Mouse (Mus musculus) adrenal gland, adult 18-20 months (tissue): ENCODE measurements around the gene Zdhhc21. TPM values are rescaled to one million over a fixed set of nuclear protein-coding genes. Genes with fewer than 3 reads are reported as not detected.

Source experiments
- DNase-seq, 2 experiments: peaks; one replicate each; pipeline ENCODE4 v3.0.0; 2021 to 2022; ENCODE audit warnings: low spot score in 2 of 2
- long read RNA-seq, 2 experiments: library from polyadenylated mRNA; stranded (forward); transcript quantifications; one replicate each; pipeline ENCODE4 v2.0.0; 2021
- total RNA-seq, 2 experiments: library from RNA; stranded (reverse); gene quantifications; 1 replicate in 1 of 2; 2 replicates in 1 of 2; pipeline ENCODE4 v1.2.3; 2021

The Zdhhc21 gene
- total RNA-seq: 10 to 100 TPM; 12.9 to 19.8 TPM
- long read RNA-seq, experiment 1, full-length matches to known transcripts: 2 of 4 reads
- long read RNA-seq, experiment 1, partial matches to known transcripts: 1 of 4 reads
- long read RNA-seq, experiment 1, other reads (novel, unspliced or antisense): 1 of 4 reads
- long read RNA-seq, experiment 2, full-length matches to known transcripts: 10 of 17 reads
- long read RNA-seq, experiment 2, partial matches to known transcripts: 3 of 17 reads
- long read RNA-seq, experiment 2, other reads (novel, unspliced or antisense): 4 of 17 reads

DNA sequence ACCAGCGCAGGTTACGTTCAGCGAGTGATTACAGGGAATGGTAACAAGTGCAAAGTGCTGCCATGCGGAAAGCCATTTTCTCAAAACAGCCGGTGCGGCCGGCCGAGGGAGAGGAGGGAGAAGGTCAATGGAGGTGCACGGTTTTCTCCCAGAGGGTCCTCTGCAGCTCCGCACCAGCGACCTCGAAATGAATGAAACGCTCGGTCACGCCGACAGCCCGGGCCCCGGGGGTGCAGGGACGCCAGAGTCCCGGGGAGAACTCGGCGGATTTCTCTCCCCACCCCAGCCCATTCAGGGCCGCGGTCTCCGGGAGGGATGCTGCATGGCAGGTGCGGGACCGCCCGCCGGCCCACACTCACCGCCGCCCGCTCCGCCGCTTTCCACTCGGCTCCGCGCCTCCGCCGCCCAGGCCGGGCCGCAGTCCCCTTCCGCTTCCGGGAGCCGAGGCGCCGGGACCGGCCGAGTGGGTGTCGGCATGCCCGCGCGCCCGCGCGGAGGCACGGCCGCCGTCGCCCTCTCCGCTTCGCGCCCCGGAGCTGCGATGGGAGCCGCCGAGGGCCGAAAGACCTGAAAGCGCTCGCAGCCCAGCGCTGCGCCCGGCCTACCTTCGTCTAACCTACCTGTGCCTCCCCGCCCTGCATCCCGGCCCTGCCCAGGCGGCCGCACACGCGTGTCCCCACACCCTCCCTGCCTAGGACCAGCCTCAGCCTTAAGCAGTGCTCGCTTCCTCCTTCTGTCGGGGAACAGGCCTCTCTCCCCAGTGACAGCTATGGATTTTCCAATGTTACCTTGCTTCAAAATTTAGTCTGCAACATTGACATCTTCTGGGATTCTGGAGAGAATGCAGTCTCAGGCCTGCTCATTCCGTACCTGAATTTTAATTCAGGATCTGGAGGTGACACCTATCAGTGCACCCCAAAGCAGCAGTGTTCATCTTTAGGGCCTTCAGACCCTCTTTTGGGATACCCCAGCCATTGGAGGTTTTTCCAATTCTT is at the start of gene Zdhhc21:
Gene Zdhhc21, minus strand, starts transcription at position 828 of the 995 bp plus-strand sequence.
- DNase-seq: peak; percentile 84

DNA sequence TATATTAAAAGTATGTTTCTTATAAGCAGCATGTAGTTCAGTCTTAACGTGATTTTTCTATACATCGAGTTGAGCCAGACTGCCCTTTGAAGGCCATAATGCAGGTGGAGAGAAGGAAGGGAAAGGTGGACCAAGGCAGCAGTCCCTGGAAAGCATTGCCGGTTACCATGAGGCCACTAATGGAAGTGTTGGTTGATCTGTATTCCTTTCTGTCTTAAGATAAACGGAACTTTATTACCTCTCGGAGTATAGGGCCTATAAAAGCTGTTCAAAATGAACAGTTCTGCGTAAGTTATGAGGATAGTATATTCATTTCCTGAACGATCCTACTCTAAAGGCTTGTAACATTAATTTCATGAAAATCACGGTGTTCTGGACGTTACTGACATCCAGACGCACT is 35.5 kb upstream of the Zdhhc21 start:
- DNase-seq: no peak

DNA sequence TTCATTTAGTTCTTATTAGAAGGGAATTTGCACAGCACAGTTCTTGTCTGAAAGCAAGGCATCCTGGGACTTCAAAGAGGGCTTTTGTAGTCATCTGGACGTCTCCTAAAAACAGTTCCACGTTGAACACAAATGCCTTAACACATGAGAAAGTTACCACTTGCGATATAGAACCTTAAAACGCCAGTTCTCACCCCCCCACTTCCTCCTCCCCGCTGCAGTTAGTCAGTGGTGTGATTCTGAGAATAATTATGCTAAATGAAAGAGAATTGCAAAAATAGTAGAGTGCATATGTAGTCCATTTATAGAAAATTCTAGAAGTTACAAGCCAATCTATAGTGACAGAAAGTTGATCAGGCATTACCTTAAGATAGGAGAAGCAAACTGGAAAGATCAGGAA is 32.5 kb upstream of the Zdhhc21 start:
- no peak for DNase-seq

DNA sequence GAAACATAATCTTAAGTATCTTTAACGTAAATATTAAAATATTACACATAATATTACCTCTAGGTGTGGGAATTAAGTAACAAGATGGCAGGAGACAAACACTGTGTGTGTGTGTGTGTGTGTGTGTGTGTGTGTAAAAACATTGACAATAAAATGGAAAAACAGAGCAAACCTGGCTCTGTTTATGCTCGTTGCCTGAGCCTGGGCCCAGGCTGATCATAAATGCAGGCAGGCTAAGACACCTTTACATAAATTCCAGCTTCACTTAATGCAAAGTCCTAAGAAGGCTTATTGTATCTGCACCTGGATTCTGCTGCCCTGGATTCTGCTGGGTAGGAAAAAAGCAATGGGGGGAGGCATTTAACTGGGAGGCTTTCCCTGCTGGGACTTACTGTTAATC is 31.8 kb upstream of the Zdhhc21 start:
- DNase-seq: no peak

DNA sequence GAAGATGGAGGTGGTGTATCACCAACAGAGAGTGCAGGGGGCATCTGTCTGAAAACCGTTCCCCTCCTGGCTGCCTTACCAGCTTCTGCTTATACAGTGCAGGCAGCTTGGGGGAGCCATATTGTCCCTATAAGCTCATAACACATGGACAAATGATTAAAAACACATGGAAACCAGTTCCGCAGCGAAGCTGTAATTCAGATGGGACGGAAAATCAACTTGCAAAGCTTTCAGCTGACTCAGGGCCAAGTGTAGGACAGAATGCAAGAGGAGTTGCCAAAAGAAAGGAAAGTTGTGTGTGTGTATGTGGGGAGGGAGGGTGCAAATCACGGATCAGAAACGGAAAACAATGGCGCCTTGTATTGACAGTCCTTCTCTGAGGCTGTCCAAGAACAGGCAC is 31.3 kb upstream of the Zdhhc21 start:
- no peak for DNase-seq

DNA sequence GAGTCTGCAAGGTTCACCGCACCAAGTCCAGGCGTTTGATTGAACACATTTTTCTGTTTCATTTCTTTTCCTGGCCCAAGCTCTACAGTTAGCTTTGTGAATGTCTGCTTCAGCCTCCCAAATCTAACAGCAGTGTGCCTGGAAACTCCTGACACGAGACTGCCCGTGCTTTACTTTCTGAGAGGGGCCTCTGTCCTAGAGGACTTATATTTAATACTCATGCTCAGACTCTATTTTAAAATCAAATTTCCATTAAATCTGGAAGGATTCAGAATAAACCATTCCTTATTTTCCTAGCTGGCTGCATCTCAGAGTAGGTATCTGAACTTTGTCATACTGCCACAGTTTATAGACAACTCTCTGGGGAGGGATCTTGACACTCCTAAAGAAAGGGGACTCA is 30.8 kb upstream of the Zdhhc21 start:
- DNase-seq: no peak

DNA sequence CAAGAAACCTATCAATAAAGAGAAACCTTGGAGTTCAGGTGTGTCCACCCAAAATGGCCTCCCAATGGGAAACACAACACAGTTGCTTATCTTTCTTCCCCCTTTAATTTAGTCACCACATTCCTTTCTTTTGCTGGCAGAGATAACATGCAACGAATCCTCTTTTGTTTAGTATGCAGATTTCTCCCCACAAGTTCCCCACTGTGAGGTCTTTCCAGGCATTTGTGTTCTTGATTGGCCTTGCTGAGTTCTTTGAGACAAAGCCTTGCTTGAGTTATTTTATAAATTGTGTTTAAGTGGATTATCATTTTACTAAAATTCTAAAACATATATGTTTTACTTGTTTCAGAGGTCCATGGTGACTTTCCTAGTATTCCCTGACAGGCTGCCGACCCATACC is 26.4 kb upstream of the Zdhhc21 start:
- DNase-seq: no peak

DNA sequence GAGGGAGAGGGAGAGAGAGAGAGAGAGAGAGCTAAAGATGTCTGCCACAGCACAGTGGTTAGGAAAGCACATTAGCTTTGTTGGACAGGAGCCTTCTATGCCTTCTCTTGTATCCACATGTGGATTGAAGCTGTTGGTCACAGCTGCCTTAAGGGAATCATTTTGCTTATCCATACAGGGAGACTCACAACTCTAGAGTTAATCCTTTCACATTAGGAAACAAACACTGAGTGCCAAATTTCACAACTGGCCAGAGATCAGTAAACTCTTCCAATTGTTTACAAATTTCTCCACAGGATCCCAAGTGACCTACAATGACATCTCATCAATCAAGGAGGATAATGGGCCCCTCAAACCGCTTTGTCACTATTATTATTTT is 25.8 kb upstream of the Zdhhc21 start:
- DNase-seq: no peak

DNA sequence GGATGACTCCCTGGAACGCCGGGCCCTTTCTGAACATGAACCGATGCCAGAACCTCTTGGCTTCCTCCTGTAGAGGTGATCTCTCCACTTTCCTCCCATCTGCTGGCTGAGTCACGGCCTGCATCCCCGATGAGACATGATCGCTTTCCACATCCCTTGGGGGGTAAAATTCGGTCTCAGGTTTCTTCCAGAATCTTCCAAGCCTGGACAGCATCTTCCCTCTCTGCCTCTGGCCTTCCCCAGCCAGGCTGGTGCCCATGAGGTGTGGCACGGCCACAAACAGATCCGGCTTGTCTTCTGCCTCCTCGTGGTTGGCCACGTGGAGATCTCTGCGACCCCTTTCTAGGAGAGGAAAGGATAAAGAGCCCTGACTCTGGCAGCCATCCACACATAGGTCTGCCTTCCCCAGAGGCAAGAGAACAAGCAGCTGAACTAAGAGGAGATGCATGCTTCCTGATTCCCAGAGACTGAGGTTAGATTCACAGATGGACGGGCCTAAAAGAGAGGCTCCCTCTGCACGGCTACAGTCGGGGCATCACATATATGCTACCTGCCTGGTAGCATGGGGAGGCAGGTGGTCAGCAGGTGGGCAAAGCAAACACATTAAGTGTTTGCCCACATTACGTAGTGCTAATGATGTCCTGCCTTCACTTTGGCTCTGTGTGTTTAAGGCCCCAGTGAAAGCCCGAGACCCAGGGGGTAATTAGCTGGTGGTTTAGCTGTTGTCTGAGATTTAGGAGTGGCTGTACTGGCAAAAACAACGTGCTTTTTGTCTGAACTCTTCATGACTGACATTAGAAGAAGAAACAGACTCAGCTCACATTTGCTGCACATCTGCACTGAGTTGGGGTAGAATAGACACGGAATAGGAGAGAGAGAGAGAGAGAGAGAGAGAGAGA is 25.1 kb upstream of the Zdhhc21 start, which contains the start of gene Cer1:
Gene Cer1, minus strand, starts transcription at position 513 of the 899 bp plus-strand sequence.
- no peak for DNase-seq

DNA sequence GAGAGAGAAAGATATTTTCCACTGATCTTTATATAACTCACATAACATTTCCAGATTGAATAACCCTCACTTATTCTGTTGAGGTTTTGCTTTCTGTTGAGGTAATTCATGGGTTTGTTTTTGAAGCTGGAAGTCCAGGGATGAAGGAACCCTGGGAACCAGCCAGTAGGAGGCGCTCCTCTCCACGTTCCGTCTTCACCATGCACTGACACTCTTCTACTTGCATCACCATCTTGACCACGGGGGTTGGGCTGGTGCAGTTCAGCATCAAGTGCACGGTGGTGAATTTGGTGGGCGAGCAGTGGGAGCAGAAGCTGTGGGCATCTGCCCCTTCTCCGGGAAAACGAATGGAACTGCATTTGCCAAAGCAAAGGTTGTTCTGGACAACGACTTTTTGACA is 22.7 kb upstream of the Zdhhc21 start:
- no peak for DNase-seq

DNA sequence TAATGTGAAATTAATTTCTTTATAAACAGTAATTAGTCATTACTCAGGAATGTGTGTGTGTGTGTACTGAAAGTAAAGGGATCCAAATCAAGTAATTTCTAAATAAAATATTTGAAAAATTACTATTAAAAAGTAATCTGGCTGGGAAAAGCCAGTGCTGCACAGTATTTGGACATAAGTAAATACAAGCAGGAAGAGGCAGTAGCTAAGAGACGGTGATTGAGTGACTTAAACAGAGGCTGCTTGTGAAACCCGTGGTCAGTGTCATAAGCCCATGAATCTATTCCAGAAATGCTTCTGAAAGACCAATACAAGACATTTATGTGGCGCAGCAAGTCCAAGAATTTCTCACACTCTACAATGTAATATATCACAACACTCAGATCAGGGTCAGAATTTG is 21.6 kb upstream of the Zdhhc21 start:
- DNase-seq: no peak

DNA sequence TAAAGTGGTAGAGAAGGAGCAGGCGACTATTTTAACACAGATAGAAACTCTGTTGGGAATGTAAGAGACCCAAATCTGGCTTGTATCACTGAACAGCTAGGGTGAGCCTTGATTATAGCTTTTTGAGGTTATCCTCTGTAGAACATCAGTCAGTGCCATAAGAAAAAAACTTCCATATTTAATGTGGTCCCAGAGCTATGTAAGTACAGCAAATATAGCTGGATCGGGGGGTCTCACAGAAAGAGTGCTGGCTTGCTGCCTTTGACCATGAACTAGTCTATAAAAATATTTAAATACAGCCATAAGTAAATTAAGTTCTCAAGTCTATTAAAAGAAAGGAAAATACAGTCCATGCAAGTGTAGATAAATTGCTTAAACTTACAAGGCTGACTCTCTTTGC is 20.5 kb upstream of the Zdhhc21 start:
- DNase-seq: no peak

DNA sequence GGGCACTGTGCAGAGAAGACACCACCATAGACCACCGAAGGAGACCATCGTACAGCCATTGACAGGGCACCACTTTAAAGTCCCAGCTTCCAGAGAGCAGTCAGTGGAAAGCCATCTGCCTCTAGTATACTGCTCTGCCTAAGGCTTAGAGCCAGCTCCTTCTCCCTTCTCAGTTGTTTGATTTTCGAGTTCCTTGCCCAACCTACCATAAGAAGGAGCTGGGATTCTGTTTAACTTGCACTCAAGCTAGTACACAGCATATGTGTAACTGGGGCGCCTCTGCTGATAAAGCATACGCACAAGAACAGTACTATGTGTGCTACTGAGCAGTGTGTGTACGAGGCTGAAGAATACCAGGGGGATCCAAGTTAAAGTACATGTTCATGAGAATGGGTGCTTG is 19.4 kb upstream of the Zdhhc21 start:
- DNase-seq: no peak

DNA sequence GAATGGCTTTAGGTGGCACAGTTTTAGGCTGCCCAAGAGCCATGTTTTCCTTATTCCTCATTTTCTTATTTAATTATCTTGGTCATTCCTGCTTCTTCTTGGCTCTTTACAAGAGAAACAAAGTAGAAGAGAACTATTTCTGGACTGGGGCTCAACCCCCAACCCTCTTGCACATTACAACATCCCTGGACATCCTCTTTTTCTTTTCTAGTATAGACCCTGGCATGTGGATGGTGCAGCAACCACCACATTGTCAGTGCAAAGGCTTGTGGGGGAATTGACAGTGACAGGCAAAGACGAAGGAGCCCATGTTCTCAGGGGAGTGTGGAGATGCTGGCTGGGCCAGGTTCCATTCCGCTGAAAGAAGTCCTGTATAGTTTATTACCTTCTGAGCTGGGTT is 16.9 kb upstream of the Zdhhc21 start:
- no peak for DNase-seq

DNA sequence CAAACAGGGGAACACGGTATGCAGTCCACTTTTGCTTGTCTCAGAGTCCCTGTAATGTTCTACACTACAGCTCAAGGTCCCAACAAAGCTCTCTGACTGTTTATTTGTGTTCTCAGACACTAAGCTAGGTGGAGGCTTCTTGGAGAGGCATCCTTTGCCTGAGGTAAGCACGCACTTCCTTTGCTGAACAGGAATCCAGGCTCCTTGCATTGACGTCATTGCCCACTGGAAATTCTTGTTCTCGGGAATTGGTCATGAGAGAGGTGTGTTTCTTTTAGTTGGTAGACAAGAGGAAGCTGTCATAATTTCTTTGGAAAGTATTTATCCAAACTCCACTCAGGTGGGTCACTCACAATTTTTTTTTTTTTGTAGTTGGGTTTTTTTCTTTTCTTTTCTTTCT is 15.8 kb upstream of the Zdhhc21 start:
- no peak for DNase-seq

DNA sequence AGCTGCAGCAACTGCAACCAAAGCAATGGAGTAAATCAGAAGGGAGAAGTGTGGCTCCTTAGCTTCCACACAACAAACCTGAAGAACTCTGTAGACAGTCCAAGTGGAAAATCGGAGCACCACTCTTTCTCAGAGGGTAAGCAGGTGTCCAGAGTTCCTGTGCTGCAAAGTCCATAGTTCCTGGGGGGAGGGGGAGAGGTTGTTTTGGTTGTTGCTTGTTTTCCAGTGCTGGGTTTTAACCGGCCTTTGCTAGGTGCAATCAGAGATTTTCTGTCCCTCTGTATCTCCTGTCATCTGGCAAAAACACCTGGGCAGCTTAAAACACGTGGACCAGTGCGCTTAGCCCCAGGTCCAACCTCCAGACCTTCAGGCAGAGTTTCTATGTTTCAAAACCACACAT is 15.0 kb upstream of the Zdhhc21 start:
- no peak for DNase-seq

DNA sequence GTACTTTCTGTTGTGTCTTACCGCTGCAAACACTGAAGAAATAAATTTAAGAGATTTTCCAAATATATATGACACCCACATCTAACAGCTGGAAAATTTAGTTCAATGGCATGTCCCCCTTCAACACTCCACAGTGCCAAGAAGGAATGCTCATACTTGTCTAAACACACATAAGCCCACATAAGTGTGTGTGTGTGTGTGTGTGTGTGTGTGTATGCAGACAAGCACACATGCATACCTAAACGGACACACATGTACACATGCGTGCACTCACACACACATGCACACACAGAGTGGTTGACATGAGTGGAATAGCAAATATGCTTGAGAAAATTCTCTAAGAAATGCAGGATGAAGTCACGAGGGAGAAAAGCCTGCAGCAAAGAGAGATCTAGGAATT is 12.8 kb upstream of the Zdhhc21 start:
- DNase-seq: no peak

DNA sequence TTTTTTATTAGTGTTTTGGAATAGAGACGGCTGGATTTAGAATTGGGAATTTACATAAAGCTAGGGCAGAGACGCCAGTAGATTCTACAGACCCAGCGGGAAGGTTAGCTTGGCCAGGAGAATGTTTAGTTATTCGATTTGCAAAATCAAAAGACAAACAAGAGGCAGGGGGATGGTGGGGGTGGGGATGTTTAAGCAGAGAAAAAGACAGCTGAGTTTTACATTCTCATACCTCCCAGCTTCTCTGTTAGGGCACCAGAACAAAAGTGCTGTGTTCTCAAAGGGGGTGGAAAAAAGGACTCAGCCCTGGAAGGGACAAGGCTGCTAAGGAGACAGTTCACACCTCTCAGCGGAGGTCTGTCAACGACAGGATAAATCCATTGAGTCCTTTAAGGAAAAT is 12.4 kb upstream of the Zdhhc21 start:
- DNase-seq: no peak

DNA sequence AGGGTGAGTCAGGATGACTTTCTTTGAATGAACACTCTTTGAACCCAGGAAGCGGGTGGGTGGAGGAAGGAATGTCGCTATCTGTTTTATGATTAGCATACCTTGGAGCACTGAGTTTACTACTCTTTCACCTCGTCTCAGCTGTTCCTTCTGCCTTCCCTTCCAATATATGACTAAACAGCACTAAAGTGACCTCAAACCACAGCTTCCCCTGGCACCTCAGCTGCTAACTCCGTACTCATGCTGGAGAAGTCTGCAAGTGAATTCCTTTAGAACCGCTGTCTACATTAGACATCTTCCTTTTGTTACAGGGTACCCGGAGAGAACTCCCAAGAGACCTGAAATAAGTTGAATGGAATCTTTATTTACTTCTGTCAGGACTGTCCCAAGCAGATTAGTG is 11.2 kb upstream of the Zdhhc21 start:
- DNase-seq: no peak

DNA sequence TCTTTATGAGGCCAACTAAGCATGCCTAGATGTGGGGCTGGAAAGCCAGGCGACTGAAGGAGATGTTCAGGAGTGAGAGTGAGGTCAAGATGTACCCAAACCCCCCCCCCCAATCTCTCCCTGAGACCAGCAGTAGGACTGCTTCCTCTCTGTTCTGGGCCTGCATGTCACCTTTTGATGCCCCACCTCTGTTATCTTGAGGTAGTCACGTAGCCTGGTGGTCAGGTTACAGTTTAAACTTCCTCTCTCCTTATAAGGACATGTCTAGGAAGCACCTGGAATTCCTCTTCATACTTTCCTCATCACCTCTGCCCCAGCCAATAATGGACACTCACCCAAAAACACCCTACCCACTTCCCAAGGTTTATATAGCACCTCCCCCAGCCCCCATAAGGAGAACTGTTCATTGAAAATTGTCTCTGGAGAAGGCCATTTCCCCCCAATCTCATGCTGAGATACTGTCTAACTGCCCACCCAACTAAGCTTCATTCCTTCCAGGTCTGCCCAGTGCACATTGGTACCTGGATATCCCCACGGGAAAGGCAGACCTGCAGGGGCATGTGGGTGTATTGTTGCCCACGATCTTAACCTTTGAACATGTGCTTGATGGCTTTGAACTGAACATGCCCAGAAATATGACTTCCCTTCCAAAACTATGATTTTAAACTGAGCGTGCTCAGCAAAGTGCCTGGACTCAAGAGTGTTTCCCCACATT is 8.1 kb upstream of the Zdhhc21 start:
- no peak for DNase-seq

DNA sequence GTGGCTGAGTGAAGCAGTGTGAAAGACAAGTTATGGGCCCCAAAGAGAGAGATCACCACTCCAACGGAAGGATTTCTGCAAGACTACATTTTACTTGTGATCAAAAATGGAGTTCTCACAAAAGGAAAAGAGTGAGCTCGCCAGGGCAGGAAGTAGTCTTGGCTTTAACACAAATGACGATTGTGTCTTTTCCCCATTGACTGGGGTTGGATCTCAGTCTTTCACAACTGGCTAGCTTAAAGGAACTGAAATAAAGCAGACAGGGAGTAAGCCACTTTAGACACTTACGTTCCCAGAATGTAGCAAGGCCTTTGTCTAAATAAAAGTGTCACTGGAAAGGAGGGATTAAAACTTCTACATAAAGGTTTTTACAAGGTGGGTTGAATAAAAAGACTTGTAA is 7.4 kb upstream of the Zdhhc21 start:
- no peak for DNase-seq
